ENCODE assay signal across 32 mouse cellular contexts in the genomic region with DNA sequence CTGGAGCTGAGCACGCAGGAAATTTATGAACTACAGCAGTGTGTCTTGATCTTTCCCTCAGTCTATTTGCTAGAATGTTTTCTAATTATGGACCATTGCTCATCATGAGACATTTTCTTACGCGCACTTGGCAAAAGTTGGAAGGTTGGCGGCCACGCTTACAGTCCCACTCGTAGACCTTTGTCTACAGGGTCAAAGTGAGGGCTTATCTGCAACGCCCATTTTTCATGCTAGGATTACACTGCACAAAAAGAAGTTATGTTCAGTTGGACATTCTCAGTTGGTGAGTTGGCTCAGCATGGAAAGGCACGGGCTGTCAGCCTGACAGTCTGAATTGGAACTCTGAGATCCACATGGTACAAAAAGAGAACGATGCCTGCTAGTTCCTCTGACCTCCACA.
"Had no signal": no experiment of that assay in that cellular context is flagged by ENCODE, and none has a peak within 500 bp of the region (broad histone marks: within the 10 kb centered on the region; RNA-seq: fewer than 3 reads in every experiment).

No protein-coding gene starts in this region.

- H3K27ac ChIP-seq: heart, embryonic 10.5 days; heart, embryonic 13.5 days; heart, embryonic 15.5 days; hindbrain, embryonic 10.5 days; hindbrain, embryonic 12.5 days; hindbrain, embryonic 13.5 days; hindbrain, embryonic 14.5 days; hindbrain, embryonic 15.5 days; hindbrain, postnatal 0 days; intestine, embryonic 15.5 days; kidney, embryonic 15.5 days; kidney, postnatal 0 days; layer of hippocampus, adult 2 months; left cerebral cortex, adult 2 months had no signal

- DNase-seq: heart, postnatal 10 days; heart, postnatal 14 days; heart, postnatal 36 days; heart, postnatal 4 days; kidney, adult 11 months; kidney, adult 2 months; kidney, postnatal 10 days; kidney, postnatal 14 days; kidney, postnatal 25 days; kidney, postnatal 36 days; kidney, postnatal 4 days; layer of hippocampus, adult 9-11 months; layer of hippocampus, postnatal 36 days had no signal

- ATAC-seq: hindbrain, embryonic 16.5 days; hindbrain, postnatal 0 days; inflammation-experienced regulatory T-cells, adult 6 months; intestine, embryonic 15.5 days; intestine, embryonic 16.5 days; intestine, postnatal 0 days had no signal

- H3K4me3 ChIP-seq: heart, embryonic 10.5 days; heart, embryonic 12.5 days; heart, embryonic 13.5 days; heart, embryonic 15.5 days; hindbrain, embryonic 10.5 days; hindbrain, embryonic 12.5 days; hindbrain, embryonic 13.5 days; hindbrain, embryonic 15.5 days; intestine, embryonic 15.5 days; kidney, embryonic 15.5 days; layer of hippocampus, adult 2 months; left cerebral cortex, adult 2 months had no signal

- H3K27me3 ChIP-seq: heart, embryonic 12.5 days; heart, embryonic 13.5 days; heart, embryonic 15.5 days; hindbrain, embryonic 12.5 days; hindbrain, embryonic 13.5 days; hindbrain, embryonic 15.5 days; intestine, embryonic 15.5 days; kidney, embryonic 15.5 days had no signal

- H3K36me3 ChIP-seq: heart, embryonic 10.5 days; heart, embryonic 12.5 days; heart, embryonic 13.5 days; heart, embryonic 15.5 days; hindbrain, embryonic 10.5 days; hindbrain, embryonic 12.5 days; hindbrain, embryonic 13.5 days; hindbrain, embryonic 15.5 days; intestine, embryonic 15.5 days; kidney, embryonic 15.5 days had no signal

- H3K9me3 ChIP-seq: heart, embryonic 10.5 days; heart, embryonic 12.5 days; heart, embryonic 13.5 days; heart, embryonic 15.5 days; hindbrain, embryonic 10.5 days; hindbrain, embryonic 12.5 days; hindbrain, embryonic 13.5 days; hindbrain, embryonic 15.5 days; intestine, embryonic 15.5 days; kidney, embryonic 15.5 days had no signal

- H3K4me1 ChIP-seq: heart, embryonic 10.5 days; heart, embryonic 15.5 days; hindbrain, embryonic 10.5 days; hindbrain, embryonic 12.5 days; hindbrain, embryonic 13.5 days; hindbrain, embryonic 15.5 days; intestine, embryonic 15.5 days; kidney, embryonic 15.5 days had no signal
